Mouse (Mus musculus) kidney, adult 18-20 months (tissue): ENCODE measurements around the gene Pgc.

Experiments used
- DNase-seq: peaks from one replicate; pipeline ENCODE4 v3.0.0; 2021

The Pgc gene

GRCm38 (mm10) chr17:47726566-47726965, at the start of gene Pgc:
Pgc (plus strand) TSS chr17:47726842.
- DNase-seq, result no peak

GRCm38 (mm10) chr17:47678238-47678637, 48.4 kb upstream of the Pgc start:
- no peak for DNase-seq

GRCm38 (mm10) chr17:47678702-47679101, 47.9 kb upstream of the Pgc start:
- DNase-seq, result no peak

- DNase-seq, result no peak
These were observed 43.8 kb upstream of the Pgc start for GRCm38 (mm10) chr17:47682836-47683235.

- DNase-seq, result peak; percentile 95
These were observed 39.0 kb upstream of the Pgc start for GRCm38 (mm10) chr17:47687409-47688343.

- no peak for DNase-seq
These were observed 38.4 kb upstream of the Pgc start, which contains the start of gene Tomm6 for GRCm38 (mm10) chr17:47688344-47688607. Tomm6 (minus strand) TSS chr17:47688386.

- peak; percentile 59 for DNase-seq
These were observed 37.8 kb upstream of the Pgc start, which contains the start of gene Frs3 for GRCm38 (mm10) chr17:47688608-47689575. Frs3 (plus strand) TSS chr17:47689030.

- DNase-seq, result no peak
These were observed 36.7 kb upstream of the Pgc start for GRCm38 (mm10) chr17:47689894-47690293.

GRCm38 (mm10) chr17:47691650-47692049, 35.0 kb upstream of the Pgc start:
- DNase-seq, result no peak

GRCm38 (mm10) chr17:47693671-47694441, 32.8 kb upstream of the Pgc start:
- no peak for DNase-seq

GRCm38 (mm10) chr17:47694442-47694502, 32.4 kb upstream of the Pgc start, which contains the start of gene Gm21981:
Gm21981 (minus strand) TSS chr17:47694455.
- no peak for DNase-seq

GRCm38 (mm10) chr17:47694503-47695336, 31.9 kb upstream of the Pgc start, which contains the start of gene Prickle4:
Prickle4 (minus strand) TSS chr17:47694736.
- DNase-seq, result peak; percentile 97

- no peak for DNase-seq
These were observed 31.3 kb upstream of the Pgc start for GRCm38 (mm10) chr17:47695337-47695710.

GRCm38 (mm10) chr17:47698156-47698555, 28.5 kb upstream of the Pgc start:
- peak; percentile 69 for DNase-seq

GRCm38 (mm10) chr17:47699055-47699454, 27.6 kb upstream of the Pgc start:
- no peak for DNase-seq

GRCm38 (mm10) chr17:47701793-47702192, 24.8 kb upstream of the Pgc start:
- no peak for DNase-seq

- DNase-seq, result no peak
These were observed 23.9 kb upstream of the Pgc start for GRCm38 (mm10) chr17:47702548-47703345.

- DNase-seq, result no peak
These were observed 23.1 kb upstream of the Pgc start for GRCm38 (mm10) chr17:47703556-47703955.

GRCm38 (mm10) chr17:47704692-47705091, 21.9 kb upstream of the Pgc start:
- DNase-seq, result no peak

- DNase-seq, result no peak
These were observed 20.4 kb upstream of the Pgc start for GRCm38 (mm10) chr17:47706196-47706595.

GRCm38 (mm10) chr17:47707961-47708360, 18.7 kb upstream of the Pgc start:
- DNase-seq, result peak; percentile 30

GRCm38 (mm10) chr17:47708972-47709371, 17.7 kb upstream of the Pgc start:
- DNase-seq, result no peak
